Mouse (Mus musculus): Measurements from ENCODE around the gene Sh3bp1.
"Not testable (repeated sequence)": the region's sequence is repeated elsewhere in the genome, so short reads cannot be mapped to it uniquely, and the experiment has no call there.

The Sh3bp1 gene

GRCm38 (mm10) chr15:78877810-78878390 lies 21.7 kb upstream of the Sh3bp1 start:
- no peak for DNase-seq (ENCODE audit: low read depth, low spot score)

GRCm38 (mm10) chr15:78878792-78879516 lies 20.6 kb upstream of the Sh3bp1 start:
- not testable (repeated sequence) for DNase-seq (ENCODE audit: low read depth, low spot score)

GRCm38 (mm10) chr15:78880432-78880831 lies 19.1 kb upstream of the Sh3bp1 start:
- no peak for DNase-seq (ENCODE audit: low read depth, low spot score)

- no peak for DNase-seq (ENCODE audit: low read depth, low spot score)
Measured at GRCm38 (mm10) chr15:78881828-78882227, 17.7 kb upstream of the Sh3bp1 start.

DNA sequence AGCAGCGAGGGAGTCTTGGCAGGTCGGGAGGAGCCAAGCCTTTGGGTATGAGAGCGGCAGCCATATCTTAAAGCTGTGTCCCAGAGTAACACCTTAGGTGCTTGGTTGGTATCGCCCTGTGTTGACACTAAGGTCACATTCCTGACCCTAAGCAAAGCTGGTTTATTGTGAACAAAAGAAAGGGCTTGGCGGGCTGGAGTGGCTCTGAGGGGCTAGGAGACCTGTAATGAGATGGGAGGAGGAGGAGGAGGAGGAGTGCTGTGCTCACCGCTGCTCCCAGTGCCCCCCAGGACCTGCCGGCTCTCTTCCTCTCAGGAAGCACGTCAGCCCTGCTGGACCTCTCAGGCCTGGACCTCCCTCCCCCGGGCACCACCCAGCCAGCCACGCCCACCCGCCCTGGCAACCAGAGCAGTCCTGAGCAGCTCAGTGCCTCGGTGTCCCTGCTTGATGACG lies 10.1 kb upstream of the Sh3bp1 start:
- DNase-seq (ENCODE audit: low read depth, low spot score): peak; percentile 59

DNA sequence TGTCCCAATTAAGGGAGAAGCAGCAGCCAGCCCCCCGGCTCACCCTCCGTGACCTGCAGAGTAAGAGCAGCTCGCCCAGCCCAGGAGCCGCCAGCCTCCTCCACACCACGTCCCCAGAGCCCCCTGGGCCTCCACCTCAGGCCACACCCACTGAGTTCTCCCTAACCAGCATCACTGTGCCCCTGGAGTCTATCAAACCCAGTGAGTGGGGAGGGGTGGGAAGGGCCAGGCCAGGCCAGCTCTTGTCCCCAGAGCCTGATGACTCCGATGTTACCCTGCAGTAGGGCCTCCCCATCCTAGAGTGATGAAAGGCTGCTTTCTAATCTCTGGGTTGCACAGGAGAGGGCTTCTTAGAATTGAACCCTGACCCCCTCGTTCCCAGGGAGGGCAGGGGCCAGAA lies 7.1 kb upstream of the Sh3bp1 start:
- DNase-seq (ENCODE audit: low read depth, low spot score): no peak

- no peak for DNase-seq (ENCODE audit: low read depth, low spot score)
Measured at GRCm38 (mm10) chr15:78894726-78895125, 4.8 kb upstream of the Sh3bp1 start.

GRCm38 (mm10) chr15:78895741-78896140 lies 3.8 kb upstream of the Sh3bp1 start:
- DNase-seq (ENCODE audit: low read depth, low spot score): no peak

GRCm38 (mm10) chr15:78896149-78896548 lies 3.4 kb upstream of the Sh3bp1 start:
- peak; percentile 86 for DNase-seq (ENCODE audit: low read depth, low spot score)

DNA sequence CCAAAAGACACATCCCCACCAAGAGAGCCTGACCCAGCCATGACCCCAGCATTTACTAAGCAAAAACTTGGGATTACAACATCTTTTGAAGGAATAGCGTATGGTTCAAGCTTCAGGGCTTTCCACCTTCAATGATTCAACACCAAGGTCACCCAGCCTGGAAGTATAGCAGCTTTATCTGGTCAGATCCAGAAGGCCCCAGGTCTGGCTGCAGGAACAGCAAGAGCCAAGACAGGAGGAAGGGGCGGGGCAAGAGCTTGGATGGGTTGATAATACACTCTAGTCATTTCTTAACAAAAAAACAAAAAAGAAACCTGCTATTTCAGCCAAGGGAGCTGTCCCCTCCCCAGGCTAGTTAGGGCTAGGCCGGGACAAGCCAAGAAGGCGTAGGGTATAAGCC lies 2.1 kb upstream of the Sh3bp1 start:
- DNase-seq (ENCODE audit: low read depth, low spot score): peak; percentile 90

DNA sequence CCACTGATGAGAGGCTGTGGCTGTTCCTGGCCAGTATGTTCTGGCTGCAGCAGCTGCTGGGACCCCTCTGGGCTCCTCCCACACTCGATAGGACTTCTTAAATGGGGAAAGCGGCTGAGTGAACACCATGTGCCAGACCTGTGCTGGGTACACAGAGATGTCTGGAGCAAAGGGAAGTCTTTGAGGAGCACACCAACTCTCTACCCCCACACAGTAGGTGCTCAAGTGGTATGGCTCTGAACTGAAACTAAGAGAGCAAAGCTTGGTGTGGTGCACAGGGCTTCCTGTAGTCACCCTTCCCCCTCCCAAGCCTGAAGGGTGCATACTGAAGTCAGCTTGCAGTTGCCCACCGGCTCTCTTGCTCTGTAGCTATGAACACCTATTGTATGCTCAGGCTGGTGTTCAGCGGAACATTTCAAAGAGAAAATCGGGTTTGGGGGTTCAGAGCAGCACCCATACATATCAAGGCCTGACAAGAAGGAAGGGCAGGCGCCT lies 1.0 kb upstream of the Sh3bp1 start:
- DNase-seq (ENCODE audit: low read depth, low spot score): peak; percentile 70

- no peak for DNase-seq (ENCODE audit: low read depth, low spot score)
Measured at GRCm38 (mm10) chr15:78899409-78899739, 194 bp upstream of the Sh3bp1 start, which contains the start of gene Gm49510. Gene Gm49510 (plus strand): TSS chr15:78899667.

GRCm38 (mm10) chr15:78900585-78901421 lies 1.2 kb downstream of the Sh3bp1 start:
- DNase-seq (ENCODE audit: low read depth, low spot score): no peak

DNA sequence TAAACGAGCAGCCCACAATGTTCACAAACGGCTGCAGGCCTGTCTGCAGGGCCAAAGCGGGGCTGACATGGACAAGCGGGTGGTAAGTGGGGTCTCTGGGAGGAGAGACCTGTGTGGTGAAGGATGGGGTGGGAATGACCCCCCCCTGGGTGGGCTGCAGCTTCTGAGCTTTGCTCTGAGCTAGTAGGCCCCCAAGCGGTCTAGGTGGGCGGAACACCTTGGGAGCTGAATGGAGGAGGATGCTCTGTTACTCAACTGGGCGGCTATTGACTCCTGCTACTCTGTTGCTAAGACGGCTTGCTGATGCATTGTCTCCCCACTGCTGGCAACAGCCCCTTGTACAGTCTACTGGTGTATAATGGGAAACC lies 1.8 kb downstream of the Sh3bp1 start:
- no peak for DNase-seq (ENCODE audit: low read depth, low spot score)

DNA sequence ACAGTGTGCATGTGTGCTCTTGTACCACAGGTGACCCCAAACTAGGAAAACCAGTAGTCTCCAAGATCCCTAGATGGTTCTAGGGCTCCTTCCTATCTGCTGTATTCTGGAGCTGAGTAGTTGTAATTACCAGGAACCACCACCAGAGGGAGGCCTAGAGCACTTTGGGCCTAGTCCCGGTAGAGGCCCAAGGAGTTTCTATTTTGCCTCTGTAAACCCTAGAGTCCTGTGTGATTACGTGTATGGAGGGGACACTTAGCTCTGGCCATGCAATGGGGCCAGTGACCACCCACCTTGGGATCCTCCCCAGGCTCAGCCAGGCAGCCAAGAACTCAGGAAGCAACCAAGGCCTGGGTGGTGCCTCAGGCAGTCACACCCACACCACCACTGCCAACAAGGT lies 3.7 kb downstream of the Sh3bp1 start:
- peak; percentile 80 for DNase-seq (ENCODE audit: low read depth, low spot score)

- no peak for DNase-seq (ENCODE audit: low read depth, low spot score)
Measured at GRCm38 (mm10) chr15:78908399-78908798, 8.8 kb downstream of the Sh3bp1 start.

DNA sequence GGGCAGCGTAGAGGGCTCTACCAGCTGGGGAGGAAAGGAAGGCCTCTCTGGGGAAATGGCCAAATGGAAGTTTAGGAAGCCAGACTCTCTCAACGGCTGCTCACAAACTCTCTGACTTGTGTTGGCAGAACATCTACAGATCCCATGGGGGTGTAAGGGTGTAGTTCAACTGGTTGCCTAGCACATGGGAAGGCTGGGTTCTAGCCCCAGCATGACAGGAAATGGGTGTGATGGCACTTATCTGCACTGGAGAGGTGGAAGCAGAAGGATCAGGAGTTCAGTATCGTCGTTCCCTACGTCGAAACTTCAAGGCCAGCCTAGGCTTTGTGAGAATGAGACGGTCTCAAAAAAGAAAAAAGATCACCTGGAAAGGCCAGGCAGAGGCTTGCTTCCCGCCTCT lies 9.4 kb downstream of the Sh3bp1 start:
- DNase-seq (ENCODE audit: low read depth, low spot score): no peak

DNA sequence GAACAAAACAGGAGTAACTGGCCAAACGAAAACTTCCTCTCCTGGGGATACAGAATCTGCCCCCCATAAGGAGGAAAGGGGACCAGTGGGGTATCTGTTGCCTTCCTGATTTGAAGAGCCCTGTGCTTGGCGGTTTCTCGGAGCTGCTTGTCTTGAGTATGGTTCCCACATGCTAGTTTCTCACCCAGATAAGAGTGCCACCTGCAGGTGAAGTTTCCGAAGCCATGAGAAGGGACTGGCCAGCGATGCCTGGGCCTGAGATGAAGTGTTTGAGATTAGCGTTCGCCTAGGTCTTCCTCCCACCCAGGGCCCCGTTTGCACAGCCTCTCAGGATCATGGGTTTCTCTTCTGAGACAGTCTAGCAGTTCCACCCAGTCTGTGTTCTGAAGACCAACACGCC lies 12.5 kb downstream of the Sh3bp1 start:
- DNase-seq (ENCODE audit: low read depth, low spot score): peak; percentile 66

DNA sequence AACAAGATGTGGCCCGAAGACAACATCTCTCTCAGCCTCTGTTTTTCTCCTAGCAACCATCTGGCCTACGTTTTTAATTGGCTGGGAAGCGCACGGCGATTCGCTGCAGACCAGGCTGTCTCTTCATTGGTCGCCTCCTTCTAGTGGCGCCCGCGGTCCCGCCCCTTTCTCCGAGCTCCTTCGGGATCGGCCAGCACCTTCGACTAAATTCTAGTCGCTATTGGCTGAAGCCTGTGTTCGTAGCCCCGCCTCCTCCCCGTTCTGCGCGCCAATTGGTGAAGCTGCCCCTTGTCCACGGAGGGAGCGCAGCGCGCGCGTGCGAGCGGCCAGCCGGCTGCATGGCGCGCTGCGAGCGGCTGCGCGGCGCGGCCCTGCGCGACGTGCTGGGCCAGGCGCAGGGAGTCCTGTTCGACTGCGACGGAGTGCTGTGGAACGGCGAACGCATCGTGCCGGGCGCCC lies 14.1 kb downstream of the Sh3bp1 start, which contains the start of gene Pdxp:
TSS of gene Pdxp (plus strand) at position 288 of the 459 bp plus-strand sequence.
- peak; percentile 98 for DNase-seq (ENCODE audit: low read depth, low spot score)

DNA sequence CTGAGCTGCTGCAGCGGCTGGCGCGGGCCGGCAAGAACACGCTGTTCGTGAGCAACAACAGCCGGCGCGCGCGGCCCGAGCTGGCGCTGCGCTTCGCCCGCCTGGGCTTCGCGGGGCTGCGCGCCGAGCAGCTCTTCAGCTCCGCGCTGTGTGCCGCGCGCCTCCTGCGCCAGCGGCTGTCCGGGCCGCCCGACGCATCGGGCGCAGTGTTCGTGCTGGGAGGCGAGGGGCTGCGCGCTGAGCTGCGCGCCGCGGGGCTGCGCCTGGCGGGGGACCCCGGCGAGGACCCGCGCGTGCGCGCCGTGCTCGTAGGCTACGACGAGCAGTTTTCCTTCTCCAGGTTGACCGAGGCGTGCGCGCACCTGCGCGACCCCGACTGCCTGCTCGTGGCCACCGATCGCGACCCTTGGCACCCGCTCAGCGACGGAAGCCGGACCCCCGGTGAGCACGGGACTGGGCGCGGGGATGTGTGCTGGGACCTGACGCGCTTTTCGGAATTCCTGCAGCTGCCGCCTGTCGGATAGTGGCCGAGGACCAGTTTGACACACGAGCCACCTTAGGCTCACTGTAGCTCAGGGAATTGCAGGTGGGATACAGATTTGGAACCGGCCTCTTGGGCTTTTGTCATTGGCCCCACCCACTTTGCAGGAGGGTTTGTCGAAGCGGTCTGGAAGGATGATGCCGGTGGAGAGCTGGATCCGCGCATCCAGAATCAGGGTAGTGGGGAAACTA lies 14.7 kb downstream of the Sh3bp1 start:
- peak; percentile 66 for DNase-seq (ENCODE audit: low read depth, low spot score)

- no peak for DNase-seq (ENCODE audit: low read depth, low spot score)
Measured at GRCm38 (mm10) chr15:78914823-78915659, 15.5 kb downstream of the Sh3bp1 start.
